Mouse (Mus musculus) small intestine, adult 2 months (tissue): ENCODE measurements around the gene Pde7b.

Source experiments
- CTCF ChIP-seq: fragments of 200-500 bp; IDR thresholded peaks from 2 replicates; pipeline ENCODE4 v1.5.1; 2012; ENCODE audit warnings: low read depth, mild to moderate bottlenecking, control low read depth, inconsistent platforms, low read length, moderate library complexity, mixed read lengths; ENCODE audit not compliant: insufficient replicate concordance, insufficient read length; ENCODE audit errors: extremely low read depth
- POLR2A ChIP-seq: fragments of 200-500 bp; IDR thresholded peaks from 2 replicates; pipeline ENCODE4 v1.6.1; 2012; ENCODE audit warnings: low read depth, mild to moderate bottlenecking, control low read depth, inconsistent platforms, low read length, moderate library complexity

DNA sequence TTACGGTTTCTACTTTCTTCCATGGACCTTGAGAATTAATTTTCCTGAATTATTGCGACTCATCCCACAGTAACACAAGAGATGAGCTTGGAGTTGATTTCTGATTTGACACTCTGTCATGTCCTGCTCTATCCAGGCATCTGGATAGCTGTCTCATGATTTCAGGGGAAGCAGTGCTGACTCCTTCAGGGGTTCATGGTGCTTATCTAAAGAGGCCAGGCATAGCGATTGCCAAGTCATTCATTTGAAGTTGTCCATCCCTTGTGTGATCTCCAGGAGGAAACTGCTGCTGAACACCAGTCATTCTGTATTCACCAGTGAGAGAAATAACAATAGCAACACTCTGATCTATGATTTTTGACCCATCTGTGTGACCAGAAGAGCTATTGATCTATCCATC is 43.9 kb downstream of the Pde7b start:
- TF ChIP-seq CTCF (no peak), POLR2A (no peak)
